Mouse (Mus musculus) heart, embryonic 11.5 days (tissue): ENCODE results near the gene Vmp1. TPM values are rescaled to one million over a fixed set of nuclear protein-coding genes. Genes with fewer than 3 reads are reported as not detected.

Experiments
- ATAC-seq: fragments of 200-750 bp; cut with Nextera tagmentation; replicated peaks from 2 replicates; pipeline ENCODE4 v1.8.0; 2017; ENCODE audit warnings: moderate library complexity; ENCODE audit not compliant: insufficient number of reproducible peaks, low FRiP score, low TSS enrichment
- H3K27ac ChIP-seq: fragments of 300-500 bp; sonication (generic); 2 replicates; pipeline ENCODE4 v1.5.1; 2014; ENCODE audit warnings: mild to moderate bottlenecking, low read depth, low read length
- H3K27me3 ChIP-seq: fragments of 300-500 bp; sonication (generic); 2 replicates; pipeline ENCODE4 v1.6.1; 2014; ENCODE audit warnings: mild to moderate bottlenecking, low read length, mixed read lengths; ENCODE audit not compliant: control insufficient read depth, insufficient read depth
- H3K36me3 ChIP-seq: fragments of 300-500 bp; sonication (generic); 2 replicates; pipeline ENCODE4 v1.6.1; 2014; ENCODE audit warnings: mild to moderate bottlenecking, low read length, moderate library complexity, mixed read lengths; ENCODE audit not compliant: control insufficient read depth, insufficient read depth
- H3K4me1 ChIP-seq: fragments of 300-500 bp; sonication (generic); 2 replicates; pipeline ENCODE4 v1.6.1; 2014; ENCODE audit warnings: low read length; ENCODE audit not compliant: control insufficient read depth, insufficient read depth
- H3K4me2 ChIP-seq: fragments of 300-500 bp; sonication (generic); 2 replicates; pipeline ENCODE4 v1.6.1; 2014; ENCODE audit warnings: mild to moderate bottlenecking, moderate library complexity
- H3K4me3 ChIP-seq: fragments of 300-500 bp; sonication (generic); 2 replicates; pipeline ENCODE4 v1.5.1; 2014; ENCODE audit warnings: low read depth, low read length
- H3K9ac ChIP-seq: fragments of 300-500 bp; sonication (generic); 2 replicates; pipeline ENCODE4 v1.6.1; 2014; ENCODE audit warnings: mild to moderate bottlenecking, low read depth, low read length, moderate library complexity
- H3K9me3 ChIP-seq: fragments of 300-500 bp; sonication (generic); replicated peaks from 2 replicates; pipeline ENCODE4 v1.6.1; 2016; ENCODE audit warnings: low read length; ENCODE audit not compliant: control insufficient read depth
- WGBS: fragments of 180-500 bp; shearing (Covaris S2); extraction: QIAGEN DNeasy Blood & Tissue Kit; methylation state at CpG from one replicate; pipeline ENCODE4 v1.1.7; 2014; ENCODE audit not compliant: insufficient replicate concordance; 5-methylcytosine and 5-hydroxymethylcytosine counted together
- polyA plus RNA-seq: library from polyadenylated mRNA; unstranded; fragments of >200 nt; fragmentation: Nextera tagmentation; extraction: Ambion mirVana; gene quantifications from 2 replicates; pipeline ENCODE4 v1.2.1, GENCODE M21; 2014

Vmp1 gene
- polyA plus RNA-seq, 1 experiment from 2014 or later, result 112 TPM

DNA sequence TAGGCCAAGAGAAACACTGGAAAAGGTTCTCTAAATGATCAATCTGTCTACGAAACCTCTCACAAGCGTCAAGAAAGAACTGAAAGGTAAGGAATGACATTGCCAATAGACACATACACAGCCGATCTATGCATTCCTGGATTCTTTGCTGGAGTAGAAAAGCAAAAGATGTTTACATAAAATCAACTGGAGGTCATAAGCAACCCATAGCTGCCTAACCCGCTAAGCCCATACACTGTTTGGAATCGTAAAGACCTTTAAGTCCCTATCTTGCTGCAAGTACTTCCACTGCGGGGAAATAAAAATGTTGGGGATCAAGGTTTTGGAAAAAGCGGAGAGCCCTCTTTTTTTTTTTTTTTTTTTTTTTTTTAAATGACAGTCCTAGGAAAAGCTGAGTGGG, 775 bp downstream of the Vmp1 start:
- H3K4me3 ChIP-seq, result peak overlapping the region; percentile 78
- no peak overlapping the region for H3K27ac ChIP-seq

DNA sequence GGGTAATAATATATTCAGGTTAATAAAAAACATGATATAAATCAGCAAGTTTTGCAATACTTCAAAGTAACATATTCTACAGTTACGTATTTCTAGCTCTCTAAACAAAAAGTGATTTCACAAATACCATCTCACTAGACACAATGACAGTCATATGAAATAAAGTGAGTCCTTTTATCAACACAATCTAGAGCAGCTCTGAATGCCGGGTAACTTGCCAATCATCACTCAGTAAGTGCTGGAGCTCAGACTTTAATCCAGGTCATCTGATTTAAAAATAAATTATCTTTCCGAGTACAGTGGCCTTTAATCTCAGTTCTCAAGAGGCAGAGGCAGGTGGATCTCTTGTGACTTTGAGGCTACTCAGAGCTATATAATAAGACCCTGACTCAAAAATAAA, 2.2 kb downstream of the Vmp1 start:
- 82% methylated on average over 3 of the region's 3 CpGs for WGBS
- Histone ChIP-seq H3K9ac (no peak overlapping the region), H3K9me3 (no peaks in the 10 kb centered on the region), H3K4me2 (no peak overlapping the region), H3K4me1 (peaks cover 20% of the 10 kb centered on the region), H3K4me3 (no peak overlapping the region), H3K27me3 (no peaks in the 10 kb centered on the region), H3K27ac (no peak overlapping the region), H3K36me3 (no peaks in the 10 kb centered on the region)
- no peak for ATAC-seq

More for the DNA sequence above, 775 bp downstream of the Vmp1 start:
- no peaks in the 10 kb centered on the region for H3K36me3 ChIP-seq
- ATAC-seq, result no peak
- H3K27me3 ChIP-seq, result no peaks in the 10 kb centered on the region
- peaks cover 20% of the 10 kb centered on the region for H3K4me1 ChIP-seq
- H3K9ac ChIP-seq, result peak overlapping the region; percentile 87
- no peaks in the 10 kb centered on the region for H3K9me3 ChIP-seq
- WGBS, result 35% methylated on average over 7 of the region's 7 CpGs
- H3K4me2 ChIP-seq, result peak overlapping the region; percentile 66

DNA sequence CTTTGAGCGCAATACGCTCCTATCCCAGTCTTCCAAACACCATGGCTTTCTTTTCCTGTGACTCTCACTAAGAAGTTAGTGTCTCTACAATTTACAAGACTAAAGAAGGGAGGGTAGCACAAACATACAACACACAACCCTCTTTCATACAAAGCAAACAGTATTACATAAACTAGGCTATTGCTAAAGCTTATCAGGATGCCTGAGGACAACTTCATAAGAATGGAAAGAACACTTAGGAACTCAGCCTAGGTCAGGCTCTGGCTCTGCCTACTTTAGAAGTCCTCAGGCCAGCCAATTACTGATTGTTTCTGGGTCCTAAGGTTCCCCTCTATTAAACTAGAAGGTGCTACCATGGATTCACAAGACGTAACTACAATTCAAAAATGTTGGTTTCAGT, 2.9 kb downstream of the Vmp1 start:
- Histone ChIP-seq H3K9ac (no peak overlapping the region), H3K27ac (no peak overlapping the region), H3K4me3 (no peak overlapping the region), H3K4me1 (peaks cover 20% of the 10 kb centered on the region), H3K27me3 (no peaks in the 10 kb centered on the region), H3K9me3 (no peaks in the 10 kb centered on the region), H3K4me2 (no peak overlapping the region), H3K36me3 (no peaks in the 10 kb centered on the region)
- 97% methylated on average over 3 of the region's 3 CpGs for WGBS
- no peak for ATAC-seq

DNA sequence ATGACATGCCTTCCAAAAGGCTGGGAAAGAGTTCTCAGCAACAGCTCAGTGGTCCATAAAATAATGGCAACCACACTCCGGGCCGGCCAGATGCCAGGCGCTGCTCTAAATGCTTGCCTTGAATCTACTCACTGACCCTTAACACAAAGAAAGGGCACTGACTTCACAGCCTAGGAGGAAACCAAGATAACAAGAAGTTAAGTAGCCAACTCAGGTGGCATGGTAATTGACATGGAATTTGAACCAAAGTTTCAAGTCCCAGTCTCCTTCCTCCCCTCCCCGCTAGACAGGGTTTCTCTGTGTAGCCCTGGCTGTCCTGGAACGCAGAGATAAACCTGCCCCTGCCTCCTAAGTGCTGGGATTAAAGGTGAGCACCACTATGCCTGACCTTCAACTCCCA, 4.7 kb downstream of the Vmp1 start:
- Histone ChIP-seq H3K27me3 (no peaks in the 10 kb centered on the region), H3K4me1 (peaks cover 13% of the 10 kb centered on the region), H3K9ac (no peak overlapping the region), H3K4me2 (no peak overlapping the region), H3K4me3 (no peak overlapping the region), H3K36me3 (no peaks in the 10 kb centered on the region), H3K27ac (no peak overlapping the region), H3K9me3 (no peaks in the 10 kb centered on the region)
- WGBS, result 69% methylated on average over 5 of the region's 5 CpGs
- no peak for ATAC-seq

DNA sequence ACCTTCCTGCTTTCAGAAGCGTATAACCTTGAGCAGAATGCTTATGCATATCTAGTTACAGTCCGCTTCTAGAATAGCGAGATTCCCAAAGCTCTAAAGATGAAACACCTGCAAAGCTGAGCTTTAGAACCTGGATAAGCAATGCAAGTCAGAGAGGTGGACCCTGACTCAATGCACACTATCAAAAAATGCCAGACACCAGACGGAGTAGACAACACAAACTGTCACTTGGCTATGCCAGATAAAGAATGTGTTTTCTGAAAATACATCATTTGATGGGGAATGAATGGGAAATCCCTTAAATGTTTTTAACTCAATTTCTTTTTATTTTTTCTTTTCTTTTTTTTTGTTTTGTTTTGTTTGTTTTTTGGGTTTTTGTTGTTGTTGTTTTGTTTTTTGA, 8.1 kb downstream of the Vmp1 start:
- WGBS, result 87% methylated on average over 4 of the region's 4 CpGs

DNA sequence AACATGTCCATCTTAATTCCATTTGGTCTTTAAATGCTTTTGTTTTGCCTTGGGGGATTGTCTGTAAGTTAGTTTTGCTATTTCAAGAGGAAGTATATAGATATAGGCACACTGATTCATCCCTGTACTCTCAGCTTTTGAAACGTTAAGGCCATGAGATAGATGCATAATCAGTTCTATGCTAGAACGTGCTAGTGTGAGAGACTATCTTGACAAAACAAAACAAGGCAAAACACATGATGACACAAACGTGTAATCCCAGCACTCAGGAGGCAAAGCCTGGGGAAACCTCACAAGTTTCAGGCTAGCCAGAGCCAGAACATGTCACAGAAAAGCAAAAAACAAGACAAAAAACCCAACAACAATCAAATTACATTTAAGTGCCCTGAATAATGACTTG, 10.9 kb downstream of the Vmp1 start:
- Histone ChIP-seq H3K36me3 (no peaks in the 10 kb centered on the region), H3K27me3 (no peaks in the 10 kb centered on the region), H3K4me1 (peaks cover 9% of the 10 kb centered on the region), H3K27ac (no peak overlapping the region), H3K9me3 (no peaks in the 10 kb centered on the region), H3K9ac (no peak overlapping the region), H3K4me3 (no peak overlapping the region), H3K4me2 (no peak overlapping the region)
- ATAC-seq, result no peak
- 66% methylated on average over 3 of the region's 3 CpGs for WGBS

More for the DNA sequence above, 8.1 kb downstream of the Vmp1 start:
- Histone ChIP-seq H3K4me3 (no peak overlapping the region), H3K4me1 (peaks cover 12% of the 10 kb centered on the region), H3K27me3 (no peaks in the 10 kb centered on the region), H3K36me3 (no peaks in the 10 kb centered on the region), H3K4me2 (no peak overlapping the region), H3K27ac (no peak overlapping the region), H3K9me3 (no peaks in the 10 kb centered on the region), H3K9ac (no peak overlapping the region)
- ATAC-seq, result no peak

DNA sequence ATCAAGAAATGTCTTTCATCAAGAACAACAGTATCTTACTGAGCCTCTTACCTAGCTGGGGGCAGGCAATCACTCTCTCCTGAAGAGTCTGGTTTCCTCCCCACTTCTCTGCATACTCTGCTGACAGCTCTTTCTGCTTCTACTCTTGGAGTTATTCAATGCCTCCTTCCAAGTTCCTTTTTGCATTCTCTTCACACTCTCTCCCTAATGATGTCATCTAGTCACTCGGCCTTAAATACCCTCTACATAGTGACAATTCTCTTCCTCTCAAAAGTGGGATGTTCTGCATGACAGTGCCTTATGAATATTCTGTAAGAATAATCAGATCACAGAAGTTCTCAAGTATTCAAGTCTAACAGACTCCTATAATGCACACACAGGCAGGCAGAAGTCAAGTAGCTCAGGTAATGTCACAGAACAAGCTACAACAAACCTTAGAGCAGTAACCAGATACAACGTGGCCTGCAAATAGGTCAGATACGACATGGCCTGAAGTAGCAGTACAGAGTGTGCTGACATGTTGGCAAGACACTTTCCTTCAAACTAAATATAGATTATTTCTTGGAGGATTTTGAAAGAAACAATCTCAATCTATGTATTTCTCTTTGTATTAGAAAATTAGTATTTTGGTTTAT, 12.5 kb downstream of the Vmp1 start:
- Histone ChIP-seq H3K27me3 (no peaks in the 10 kb centered on the region), H3K36me3 (no peaks in the 10 kb centered on the region), H3K4me1 (peaks cover 9% of the 10 kb centered on the region), H3K4me3 (no peak overlapping the region), H3K9me3 (no peaks in the 10 kb centered on the region), H3K9ac (no peak overlapping the region), H3K4me2 (no peak overlapping the region), H3K27ac (no peak overlapping the region)
- 47% methylated on average over 3 of the region's 3 CpGs for WGBS
- ATAC-seq, result no peak

DNA sequence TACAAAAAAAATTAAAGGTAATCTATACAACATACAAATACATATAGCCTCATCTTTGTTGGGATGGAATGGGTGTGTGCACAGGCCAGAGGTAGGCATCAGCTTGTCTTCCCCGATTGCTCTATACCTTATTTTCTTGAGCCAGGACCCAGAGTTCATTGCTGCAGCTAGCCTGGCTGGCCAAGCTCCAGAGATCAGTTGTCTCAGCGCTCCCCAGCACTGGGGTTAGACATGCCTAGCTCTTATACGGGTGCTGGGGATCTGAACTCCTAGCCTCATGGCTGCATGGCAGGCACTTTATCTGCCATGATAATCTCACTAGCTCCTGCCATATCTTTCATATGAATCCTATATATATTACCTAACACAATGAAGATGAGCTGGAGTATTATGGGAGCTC, 15.5 kb downstream of the Vmp1 start:
- WGBS, result 85% methylated on average over 3 of the region's 3 CpGs
- Histone ChIP-seq H3K36me3 (0 out of 2 replicates have a peak, but pooled peaks cover 4% of the 10 kb centered on the region), H3K27ac (no peak overlapping the region), H3K9ac (no peak overlapping the region), H3K9me3 (no peaks in the 10 kb centered on the region), H3K4me2 (no peak overlapping the region), H3K4me3 (no peak overlapping the region), H3K4me1 (peaks cover 9% of the 10 kb centered on the region), H3K27me3 (no peaks in the 10 kb centered on the region)
- no peak for ATAC-seq

DNA sequence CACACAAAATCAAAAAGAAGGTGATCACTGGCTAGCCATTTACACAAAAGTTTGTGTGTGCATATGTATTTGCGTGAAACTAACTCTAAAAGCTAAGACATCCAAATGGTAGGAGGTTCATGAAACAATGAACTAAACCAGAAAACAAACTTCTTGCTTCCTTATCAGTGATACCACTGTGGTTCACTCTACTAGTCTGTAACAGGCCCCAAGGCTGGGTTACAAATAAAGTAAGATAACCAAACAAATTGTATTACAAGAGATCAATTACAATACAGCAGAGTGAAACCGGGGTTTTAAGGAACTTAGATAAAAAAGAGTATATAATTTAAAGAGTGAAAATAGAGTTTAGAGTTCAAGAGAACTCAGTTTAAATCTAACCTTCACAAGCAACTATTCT, 16.1 kb downstream of the Vmp1 start:
- H3K4me2 ChIP-seq, result no peak overlapping the region
- 77% methylated on average over 2 of the region's 2 CpGs for WGBS
- ATAC-seq, result no peak
- H3K4me3 ChIP-seq, result no peak overlapping the region
- no peaks in the 10 kb centered on the region for H3K27me3 ChIP-seq
- H3K9me3 ChIP-seq, result no peaks in the 10 kb centered on the region
- no peak overlapping the region for H3K27ac ChIP-seq
- H3K4me1 ChIP-seq, result peaks cover 9% of the 10 kb centered on the region
- H3K36me3 ChIP-seq, result peaks cover 4% of the 10 kb centered on the region; the same call in 1 of the 2 replicates
- H3K9ac ChIP-seq, result no peak overlapping the region
